Mouse (Mus musculus): ENCODE measurements around the gene Snd1.
"Not testable (repeated sequence)": the region's sequence is repeated elsewhere in the genome, so short reads cannot be mapped to it uniquely, and the experiment has no call there.

Snd1 gene

DNA sequence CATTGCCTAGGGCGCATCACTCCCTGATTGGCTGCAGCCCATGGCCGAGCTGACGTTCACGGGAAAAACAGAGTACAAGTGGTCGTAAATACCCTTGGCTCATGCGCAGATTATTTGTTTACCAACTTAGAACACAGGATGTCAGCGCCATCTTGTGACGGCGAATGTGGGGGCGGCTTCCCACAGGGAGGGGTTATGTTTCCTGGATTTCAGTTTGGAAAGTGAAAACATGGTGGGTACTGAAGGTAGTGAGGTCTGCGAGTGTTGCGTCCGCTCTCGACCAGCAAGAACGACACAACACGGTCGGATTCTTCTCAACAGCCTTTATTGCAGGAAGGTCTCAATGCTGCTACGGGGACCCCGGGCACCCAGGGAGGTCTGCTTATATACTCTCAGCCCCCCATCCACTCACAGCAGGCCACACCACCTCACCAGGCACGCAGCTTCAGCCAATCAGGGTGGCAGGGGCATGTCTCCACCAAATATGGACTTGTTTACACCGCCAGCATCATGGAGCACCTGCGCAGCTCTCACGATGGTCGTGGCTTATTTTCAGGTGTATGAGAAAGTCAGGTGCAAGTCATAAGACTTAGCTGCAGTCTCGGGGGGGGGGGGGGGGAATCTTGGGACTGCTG lies 454.3 kb downstream of the Snd1 start:
- not testable (repeated sequence) for DNase-seq

DNA sequence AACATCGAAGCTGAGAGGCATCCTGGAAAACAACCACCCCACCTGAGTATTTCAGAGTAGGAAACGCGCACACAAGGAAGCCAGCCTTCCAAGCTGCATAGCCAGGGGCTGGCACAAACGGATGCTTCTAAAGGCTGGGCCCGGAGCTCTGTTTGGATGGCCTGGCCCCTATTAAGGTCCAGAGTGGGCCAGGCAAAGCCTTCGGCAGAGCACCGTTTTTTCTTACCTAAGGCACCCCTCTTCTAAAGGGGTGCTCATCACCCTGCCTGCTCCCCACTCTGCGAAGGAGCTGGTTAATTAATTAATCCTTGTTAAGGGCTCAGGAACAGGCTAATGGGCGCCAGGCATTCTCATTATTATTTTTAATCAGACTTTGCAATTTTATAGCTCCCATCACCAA lies 456.3 kb downstream of the Snd1 start:
- DNase-seq: no peak

DNA sequence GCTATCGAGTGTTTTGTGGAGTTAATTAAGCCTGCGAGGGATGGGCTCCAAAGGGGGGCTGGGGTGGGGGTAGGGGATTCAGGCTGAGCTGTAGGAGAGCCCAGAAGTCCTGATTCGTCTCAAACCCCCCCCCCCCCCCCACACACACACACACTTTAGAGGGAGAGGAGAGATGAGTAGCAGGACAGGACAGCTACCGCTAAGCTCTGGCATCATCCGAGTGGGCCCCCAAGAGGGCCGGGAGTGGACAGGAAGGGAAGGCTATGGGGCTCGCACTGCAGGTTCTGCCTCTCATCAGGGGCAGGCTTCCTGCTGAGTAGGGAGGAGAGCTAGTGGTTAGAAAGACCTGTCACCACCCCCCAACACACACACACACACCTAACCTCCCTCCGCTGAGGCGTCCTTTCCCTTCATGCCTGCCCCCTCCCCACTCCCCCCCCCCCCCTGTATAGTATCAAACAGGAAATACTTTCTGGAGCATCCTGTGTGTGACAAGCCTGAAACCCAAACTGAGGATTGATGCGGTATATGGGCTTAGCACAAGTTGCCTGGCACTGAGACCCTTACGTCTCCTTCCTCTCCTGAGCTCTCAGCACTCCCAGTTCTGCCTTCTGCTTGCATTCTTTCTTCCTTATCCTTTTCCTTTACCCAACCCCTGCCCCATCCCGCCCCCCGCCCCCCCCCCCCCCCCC lies 456.8 kb downstream of the Snd1 start:
- no peak for DNase-seq

DNA sequence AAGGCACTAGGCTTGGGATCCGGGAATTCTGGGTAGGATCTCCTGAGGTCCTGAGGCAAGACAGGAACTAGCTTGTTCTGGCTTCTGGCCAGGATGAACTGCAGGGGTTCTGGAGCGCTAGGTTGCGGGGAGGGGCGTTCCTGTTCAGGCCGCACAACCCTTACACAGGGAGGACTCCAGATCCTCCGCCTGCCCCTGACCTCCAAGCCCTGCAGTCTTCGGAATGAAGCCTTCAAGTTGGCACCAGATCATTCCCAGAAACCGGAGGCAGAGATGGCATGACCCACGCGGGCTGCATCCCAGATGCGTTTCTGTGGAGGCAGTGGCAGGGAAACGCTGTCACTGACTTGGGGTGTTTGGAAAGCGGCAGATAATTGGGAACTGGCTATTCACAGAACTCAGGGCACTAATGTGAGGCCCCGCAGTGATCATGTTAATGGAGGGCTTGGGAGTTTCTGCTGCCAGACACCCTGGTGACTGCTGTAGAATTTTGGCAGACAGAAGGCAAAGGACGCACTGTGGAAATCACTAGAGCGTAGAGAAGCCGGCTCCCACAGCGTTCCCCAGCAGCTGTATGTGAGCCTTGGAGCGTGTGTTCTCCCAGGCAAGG lies 457.5 kb downstream of the Snd1 start:
- peak; percentile 54 for DNase-seq

DNA sequence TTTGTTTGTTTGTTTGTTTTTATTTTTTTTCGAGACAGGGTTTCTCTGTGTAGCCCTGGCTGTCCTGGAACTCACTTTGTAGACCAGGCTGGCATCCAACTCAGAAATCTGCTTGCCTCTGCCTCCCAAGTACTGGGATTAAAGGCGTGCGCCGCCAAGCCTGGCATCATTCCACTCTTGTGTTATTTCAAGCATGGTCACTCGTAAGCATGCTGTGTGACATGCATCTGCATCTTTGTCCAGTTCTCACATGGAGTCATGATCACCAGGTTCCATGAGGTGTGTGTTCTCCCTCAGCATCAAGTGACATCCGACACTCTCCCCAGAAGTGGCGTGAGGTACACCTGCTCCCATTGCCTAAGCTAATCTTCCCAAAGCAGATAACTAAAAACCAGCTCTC lies 460.8 kb downstream of the Snd1 start:
- DNase-seq: no peak

DNA sequence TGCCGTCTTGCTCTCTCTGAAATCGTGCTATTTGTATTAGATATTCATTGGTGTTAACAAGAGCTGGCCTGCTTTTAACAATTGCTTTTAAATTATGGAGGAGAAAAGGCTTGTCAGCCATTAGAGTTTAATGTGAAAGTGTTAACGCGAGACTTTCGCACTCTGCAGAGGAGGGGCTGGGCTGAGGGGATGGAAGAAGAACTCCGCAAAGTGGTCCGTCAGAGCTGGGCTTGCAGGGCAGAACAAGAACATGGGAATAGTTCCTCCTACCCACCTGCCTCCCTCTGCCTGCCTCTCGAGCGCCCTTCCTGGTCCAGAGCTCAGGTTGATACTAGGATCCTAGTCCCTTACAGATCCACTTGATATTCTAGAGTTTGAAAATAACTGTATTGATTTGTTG lies 472.3 kb downstream of the Snd1 start:
- DNase-seq: no peak

DNA sequence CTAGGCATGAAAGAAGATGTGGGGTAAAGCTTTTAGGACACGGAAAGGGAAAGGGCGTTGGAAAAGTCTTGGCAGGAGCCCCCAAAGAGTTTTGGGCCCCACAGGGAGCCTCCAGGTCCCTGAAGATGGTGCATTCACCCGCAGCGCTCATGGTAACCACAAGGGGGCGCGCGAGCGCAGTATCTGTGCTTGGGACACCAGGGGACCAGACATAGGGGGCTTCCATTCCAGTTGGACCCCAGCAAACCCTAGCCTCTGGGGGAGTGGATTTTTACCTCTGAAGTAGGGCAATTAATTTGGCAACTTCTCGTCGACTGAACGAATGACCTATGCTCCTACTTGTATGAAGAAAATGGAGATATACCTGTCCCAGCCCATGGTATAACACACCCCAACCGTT lies 474.3 kb downstream of the Snd1 start:
- peak; percentile 77 for DNase-seq

DNA sequence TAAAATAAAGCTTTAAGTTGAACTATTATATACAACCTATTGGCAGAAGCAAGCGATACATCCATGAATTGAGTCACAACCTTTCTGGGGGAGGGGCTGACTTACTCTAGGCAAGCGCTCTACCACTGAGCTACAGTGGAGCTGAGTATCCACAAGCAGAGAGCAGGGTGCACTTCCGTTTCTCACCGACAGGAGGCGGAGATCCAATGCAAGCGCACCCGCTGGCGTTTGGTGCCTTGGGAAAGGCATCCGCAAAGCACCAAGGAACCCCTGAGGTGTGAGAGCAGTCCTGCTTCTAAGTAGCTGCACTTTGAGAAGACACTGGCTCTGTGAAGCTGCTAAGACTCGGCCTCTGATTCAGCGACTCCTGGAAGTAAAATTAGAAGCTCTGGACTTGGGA lies 480.6 kb downstream of the Snd1 start:
- DNase-seq: peak; percentile 62

DNA sequence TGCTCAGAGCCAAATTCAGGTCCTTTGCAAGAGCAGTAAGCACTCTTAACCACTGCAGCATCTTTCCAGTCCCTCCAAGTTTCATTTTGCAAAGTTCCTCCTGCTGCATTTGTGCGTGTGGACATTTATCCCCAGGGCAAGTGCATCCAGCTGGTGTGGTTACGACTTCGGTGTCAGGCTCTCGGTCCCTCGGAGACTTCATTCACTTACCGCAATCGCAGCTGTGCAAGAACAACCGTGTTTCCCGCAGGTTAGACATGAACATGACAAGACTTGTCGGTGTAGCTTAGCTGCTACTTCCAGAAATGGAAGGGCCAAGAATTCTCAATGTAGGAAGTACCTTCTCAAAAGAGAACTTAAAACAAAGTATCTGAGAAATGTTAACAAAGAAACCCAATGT lies 482.5 kb downstream of the Snd1 start:
- no peak for DNase-seq

DNA sequence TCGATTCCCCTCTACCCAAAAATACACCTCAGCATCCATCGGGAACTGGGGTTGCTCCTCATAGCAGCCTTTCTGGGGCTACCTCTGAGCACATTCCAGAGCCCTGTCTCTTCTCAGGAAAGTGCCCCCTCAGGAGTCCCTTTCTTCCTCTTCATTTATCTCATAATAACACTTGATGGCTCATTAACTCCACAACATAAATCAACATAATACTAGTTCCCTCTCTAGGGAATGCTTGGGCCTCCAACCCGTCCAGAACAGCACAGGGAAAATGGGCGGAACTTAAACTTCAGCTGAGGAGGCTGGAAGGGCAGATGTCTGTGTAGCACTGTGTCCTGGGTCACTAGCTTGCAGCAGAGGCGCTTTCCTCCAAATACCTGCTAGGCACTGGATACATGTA lies 488.2 kb downstream of the Snd1 start:
- DNase-seq: no peak

DNA sequence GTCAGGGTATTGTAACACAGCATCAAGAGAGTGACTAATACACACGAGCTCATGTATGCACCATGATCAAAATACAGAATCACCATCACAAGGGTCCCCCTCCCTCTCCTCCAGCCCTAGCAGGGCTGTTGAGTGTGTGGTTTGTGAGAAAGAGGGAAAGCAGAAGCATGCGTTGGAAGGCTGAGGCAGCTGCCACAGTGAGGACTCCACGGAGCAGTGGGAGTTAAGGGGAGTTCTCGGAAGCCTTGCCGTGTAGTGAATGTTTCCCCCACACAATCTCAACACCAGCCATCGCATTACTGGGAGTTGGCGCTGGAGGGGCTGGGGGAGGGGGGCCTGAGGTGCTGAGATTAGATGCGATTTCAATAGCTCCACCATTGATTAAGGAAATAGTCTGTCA lies 490.3 kb downstream of the Snd1 start:
- DNase-seq: no peak

DNA sequence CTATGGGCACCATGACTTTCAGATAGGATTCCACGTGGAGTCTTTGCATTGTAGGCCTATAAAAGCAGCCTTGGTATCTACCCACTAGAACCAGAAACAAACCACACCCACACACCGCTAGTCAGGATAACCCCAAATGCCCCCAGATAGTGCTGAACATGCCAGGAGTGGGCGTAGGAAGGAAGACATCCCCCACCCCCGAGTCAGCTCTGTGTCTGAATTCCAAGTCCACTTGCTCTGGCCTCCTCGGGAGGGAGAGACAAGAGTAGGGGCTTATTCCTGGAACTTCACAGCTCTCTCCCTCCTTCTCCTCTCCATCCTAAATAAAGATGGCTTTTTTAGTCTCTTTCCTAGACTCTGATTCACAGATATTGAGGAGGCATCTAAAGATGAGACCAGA lies 494.7 kb downstream of the Snd1 start:
- DNase-seq: no peak

DNA sequence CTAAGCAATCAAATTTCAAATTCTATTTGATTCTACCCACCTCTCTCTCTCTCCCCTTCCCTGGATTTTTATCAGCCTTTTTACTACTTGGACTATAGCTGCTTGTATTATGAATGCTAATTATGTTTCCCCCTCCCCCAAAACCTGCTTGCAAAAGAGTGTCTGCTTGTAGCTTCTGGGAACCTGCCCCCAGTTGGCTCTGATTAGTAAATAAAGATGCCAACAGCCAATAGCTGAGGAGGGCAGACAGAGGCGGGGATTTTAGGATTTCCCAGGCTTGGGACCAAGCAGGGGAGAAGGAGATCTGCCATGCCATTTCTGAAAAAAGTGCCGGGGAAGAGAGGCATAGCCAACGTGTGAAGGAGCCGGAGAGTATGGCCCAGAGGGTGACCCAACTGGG lies 495.8 kb downstream of the Snd1 start:
- no peak for DNase-seq

DNA sequence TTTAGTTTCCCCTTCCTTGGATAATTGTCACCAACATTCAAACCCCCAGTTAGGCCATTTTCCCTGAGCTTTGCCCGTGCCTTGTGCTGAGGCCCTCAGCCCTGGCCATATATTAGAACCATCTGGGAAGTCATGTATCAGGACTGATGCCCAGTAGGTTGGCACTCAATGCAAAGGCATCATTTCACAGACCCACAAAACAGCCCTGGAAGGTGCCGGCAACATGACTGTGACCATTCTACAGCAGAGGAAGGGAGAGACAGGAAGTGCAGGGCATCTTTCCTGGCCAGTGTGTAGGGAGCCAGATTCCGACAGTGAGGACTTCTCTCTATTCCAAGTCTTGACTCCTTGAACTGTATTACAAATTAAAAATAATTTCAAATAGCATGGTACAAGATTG lies 499.6 kb downstream of the Snd1 start:
- DNase-seq: peak; percentile 76

DNA sequence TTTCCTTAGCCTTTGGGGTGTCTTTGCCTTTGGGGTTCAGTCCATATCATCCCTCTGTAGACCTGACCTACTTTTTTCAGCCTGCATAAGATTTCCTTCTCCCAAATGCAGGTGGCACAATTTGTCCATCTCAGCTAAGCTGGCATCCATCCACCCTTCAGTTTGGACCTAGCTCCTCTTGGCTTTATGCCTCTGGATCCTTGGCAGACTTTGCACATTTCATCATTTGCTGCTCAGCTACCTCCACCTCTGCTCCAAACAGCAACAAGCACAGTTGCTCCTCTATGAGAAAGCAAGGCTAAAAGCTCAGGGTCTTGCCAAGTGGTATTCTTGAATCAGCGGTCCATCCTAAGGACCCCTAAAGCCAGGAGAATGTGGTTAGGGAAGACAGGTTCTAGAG lies 500.2 kb downstream of the Snd1 start:
- DNase-seq: peak; percentile 94

DNA sequence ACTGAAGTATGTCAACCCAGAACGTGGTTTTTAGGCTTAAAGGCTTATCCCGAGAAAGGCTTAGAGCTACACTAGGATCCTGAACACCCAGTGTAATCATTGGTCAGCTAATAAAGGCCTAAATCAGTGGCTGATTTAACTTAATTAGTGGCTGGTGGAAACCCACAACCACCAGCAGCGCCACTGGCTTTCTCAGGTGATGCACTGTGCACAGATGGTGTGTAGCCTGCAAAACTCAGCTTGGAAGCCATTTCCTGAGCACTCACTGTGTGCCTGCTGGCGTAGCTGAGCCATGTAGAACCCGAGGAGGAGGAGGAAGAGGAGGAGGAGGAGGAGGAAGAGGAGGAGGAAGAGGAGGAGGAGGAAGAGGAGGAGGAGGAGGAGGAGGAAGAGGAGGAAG lies 503.1 kb downstream of the Snd1 start:
- DNase-seq: peak; percentile 42

DNA sequence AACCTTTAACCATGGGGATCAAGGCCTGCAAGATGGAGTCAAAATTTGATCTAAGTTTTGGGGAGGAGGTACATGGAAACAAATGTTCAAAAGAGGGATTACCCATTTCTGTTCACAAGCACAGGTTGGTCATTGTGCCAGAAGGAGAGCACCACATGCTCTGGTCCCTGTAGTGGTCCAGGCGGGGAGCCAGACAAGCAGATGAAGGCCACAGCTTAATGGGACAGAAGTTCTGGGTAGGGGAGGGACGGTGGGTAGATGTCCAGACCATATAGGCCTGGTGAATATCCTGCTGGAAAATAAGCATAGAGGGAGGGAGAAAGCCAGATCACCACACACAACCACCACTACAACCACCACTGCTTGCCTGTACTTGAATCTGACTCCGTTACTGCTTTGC lies 503.9 kb downstream of the Snd1 start:
- DNase-seq: peak; percentile 58

DNA sequence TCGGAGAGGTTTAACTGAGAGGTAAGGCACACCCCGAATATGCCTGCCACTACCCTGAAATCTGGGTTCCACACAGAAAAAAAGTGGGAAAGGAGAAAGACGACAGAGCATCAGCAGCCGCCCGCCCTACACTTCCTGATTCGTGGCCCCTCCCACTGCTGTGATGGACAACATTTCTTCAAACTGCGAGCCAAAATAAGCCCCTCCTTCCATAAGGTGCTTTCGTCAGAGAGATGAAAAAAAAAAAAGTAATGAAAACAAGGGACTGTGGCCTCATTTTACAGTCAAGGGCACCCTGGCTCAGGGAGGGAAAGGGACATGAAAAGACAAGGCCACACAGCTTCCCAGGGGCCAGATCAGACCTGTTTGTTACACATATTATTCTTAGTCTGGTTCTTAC lies 504.6 kb downstream of the Snd1 start:
- DNase-seq: no peak

DNA sequence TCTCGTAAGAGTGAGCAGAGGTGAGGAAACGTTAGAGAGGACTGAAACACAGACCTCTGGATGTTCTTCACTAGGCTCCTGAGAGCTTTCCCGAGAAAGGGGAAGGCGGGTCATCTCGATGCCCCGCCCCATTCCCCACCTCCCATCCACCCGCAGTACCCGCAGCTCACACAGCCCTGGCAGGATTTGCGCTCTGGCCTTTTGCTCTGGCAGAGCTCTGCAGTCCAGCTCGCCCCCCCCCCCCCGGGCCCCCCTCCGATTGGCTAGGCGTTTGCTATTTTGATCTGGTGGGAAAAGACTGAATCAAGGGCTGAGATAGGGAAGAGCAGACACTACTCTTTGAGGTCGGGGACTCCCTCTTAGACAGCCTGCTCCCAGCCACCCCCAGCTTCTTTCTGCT lies 505.3 kb downstream of the Snd1 start:
- DNase-seq: peak; percentile 59

DNA sequence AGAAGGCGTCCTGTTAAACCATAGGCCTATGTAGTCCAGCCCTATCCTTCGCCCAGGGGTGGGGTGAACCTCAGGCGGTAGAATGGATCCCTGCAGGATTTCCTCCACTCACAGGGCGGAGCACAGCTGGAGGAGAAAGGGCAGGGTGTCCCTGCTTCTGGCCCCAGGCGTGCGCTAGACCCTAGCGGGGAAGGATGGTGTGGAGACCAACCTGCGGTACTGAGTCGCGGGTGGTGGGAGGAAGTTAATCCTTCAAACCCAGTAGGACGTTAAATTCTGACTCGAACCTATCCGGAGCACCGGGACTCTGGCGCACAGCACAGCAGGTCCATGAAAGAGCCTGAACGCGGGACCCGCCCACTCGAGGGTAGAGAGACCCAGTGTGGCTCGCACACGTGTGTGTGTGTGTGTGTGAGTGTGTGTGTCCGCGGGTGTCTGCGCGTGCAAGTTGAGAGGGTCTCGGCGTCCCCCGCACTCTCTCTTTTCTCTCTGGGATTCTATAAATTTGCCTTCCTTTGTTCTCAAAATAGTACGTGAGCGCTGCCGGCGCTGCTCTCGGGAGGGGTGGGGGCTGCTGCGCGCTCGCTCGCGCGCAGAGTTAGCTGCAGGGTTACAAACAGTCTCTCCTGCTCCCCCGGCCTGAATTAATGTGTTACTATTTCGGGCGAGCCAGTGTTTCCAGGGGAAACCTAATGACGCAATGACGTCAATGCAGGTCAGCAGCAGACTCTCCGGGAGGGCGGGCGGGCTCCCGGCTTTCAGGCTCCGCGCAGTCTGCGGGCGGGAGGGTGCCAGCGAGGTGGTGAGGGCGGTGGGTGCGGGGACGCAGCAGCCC lies 506.0 kb downstream of the Snd1 start:
- DNase-seq: peak; percentile 70

DNA sequence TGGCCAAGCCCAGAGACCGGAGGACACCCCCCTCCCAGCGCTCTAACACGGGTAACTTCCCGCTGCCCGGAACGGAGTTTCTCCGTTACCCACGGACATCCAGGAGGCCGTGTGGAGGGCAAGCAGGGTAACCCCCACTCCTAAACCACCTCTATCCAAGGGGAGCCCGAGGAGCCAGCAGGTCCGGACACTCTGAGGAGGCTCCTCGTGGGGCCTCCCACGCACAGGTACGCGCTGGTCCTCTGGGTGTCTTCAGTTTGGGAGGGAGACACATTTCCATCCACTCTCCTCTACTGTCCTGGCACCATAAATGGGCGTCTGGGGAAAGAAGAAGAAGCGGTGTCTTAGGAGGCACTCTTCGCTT lies 506.6 kb downstream of the Snd1 start:
- DNase-seq: no peak

DNA sequence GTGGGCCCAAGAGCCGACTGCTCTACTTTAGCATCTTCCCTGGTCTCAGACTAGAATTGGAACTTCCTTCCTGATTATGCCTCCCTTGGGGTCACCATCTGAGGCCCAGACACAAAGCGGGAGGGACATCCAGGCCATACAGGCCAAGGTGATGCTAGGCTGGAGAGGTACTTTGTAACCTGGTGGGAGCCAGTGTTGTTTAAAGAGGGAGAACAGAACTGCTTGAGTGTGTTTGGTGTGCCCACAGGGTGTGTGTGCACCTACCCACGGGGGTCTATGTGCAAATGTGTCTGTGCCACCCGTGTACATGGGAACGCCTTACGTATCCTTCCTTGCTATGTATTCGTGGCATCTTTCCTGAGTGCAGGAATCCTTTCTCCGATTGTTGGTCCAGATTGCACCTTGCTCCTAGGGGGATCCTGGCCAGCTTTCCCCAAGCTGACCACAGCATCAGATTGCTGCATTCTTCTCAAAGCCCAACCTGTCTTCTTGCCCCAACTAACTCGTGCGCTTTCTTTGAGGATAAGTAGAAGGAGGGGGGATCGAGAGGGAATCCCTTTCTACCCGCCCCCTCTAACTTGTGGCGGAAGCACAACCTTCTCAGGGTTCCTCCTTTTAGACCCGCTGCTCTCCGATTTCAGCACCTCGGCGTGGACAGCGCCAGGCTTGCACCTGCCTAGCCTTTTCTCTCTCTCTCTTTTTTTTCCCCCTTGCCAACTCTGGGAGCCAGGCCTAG lies 507.2 kb downstream of the Snd1 start:
- peak; percentile 57 for DNase-seq

DNA sequence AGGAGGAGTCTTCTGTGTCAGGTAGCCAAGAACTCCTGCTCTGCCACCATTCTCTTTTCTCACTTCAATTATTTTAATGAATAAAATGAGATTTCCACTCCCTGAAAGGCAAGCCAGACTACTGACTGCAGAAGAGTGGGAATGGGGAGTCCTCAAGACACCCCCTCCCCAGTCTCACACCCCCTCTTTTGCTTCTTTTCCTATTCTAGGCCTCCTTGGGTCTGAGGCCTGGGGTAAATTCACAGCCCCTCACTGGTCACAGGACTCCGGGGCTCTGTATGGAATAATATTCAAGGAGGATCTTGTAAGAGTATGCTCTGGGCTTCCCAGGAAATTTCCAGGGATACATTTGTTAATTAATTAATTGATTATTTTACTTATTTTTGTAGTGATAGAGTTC lies 507.9 kb downstream of the Snd1 start:
- DNase-seq: no peak
